Mouse (Mus musculus): Measurements from ENCODE around the gene Krcc1. TPM values are rescaled to one million over a fixed set of nuclear protein-coding genes. Genes with fewer than 3 reads are reported as not detected.
A peak's percentile ranks its signal among the peaks of the same experiment; 100 is the strongest.

Gene Krcc1
- total RNA-seq (2012; rRNA removed) = 16.7 and 18.7 TPM in 2 replicates
- total RNA-seq (2014; rRNA removed) = 40.2 and 42.0 TPM in 2 replicates
- 23.6 and 28.2 TPM in 2 replicates for polyA plus RNA-seq (2012; ENCODE audit: insufficient read length, low read depth)

DNA sequence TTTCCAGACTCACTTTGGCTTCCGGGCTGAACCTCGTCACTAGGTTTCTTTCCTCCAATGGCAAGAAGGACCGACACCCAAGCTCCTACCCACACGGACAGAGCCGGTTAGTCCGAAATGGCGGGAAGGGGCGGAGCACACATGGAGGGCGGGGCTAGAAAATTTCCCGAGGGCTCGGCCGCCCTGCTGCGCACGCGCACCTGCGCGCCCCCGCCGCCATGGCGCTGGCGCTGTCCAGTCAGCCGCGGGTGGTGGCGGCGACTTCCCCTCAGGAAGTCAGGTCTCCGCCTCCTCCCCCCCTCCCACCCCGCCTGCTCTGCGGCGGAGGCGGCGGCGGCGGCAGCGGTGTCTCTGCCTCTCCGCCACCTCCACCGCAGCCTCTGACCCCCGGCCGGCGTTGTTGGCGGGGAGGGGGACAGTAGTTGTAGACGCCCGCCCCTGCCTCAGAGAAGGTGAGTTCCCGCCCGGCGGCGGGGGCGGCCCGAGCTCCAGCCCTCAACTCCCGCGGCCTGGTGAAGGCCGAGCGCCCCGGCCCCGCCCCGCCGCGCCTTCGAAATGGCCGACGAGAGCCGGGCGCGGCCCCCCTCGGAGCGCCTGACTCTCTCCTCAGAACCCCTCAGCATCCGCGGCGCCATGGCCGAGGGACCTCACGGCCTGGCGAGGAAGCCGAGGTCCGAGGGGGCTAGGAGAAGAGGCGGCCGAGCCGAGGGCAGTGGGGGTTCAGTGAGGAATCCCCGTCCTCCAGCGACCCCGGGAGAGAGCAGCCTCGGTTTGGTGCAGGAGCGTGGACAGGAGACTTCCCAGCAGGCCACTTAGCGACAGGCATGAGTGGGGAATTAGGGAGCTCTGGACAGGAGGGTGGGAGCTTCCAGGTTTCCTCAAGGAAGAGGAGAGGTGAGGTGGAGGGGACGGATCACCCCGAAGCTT, at the start of gene Krcc1:
TSS of gene Krcc1 (plus strand) at position 289 of the 927 bp plus-strand sequence.
- dilution Hi-C loops (cut with MboI; ENCODE audit: extremely low pct_ligation_motif_present, extremely low pct_unique_long_range_greater_than_20kb, low sequenced_read_pairs) (no loop called here), in situ Hi-C loops (cut with MboI; ENCODE audit: low pct_ligation_motif_present, low pct_unique_long_range_greater_than_20kb, low sequenced_read_pairs) (no loop called here)
- TF ChIP-seq NRF1 (IDR thresholded peaks at IDR 0.05; ENCODE audit: low read depth, low read length) (peak; percentile 97), E2F4 (IDR thresholded peaks at IDR 0.05; ENCODE audit: insufficient replicate concordance, low read depth, low read length) (peak; percentile 80; the same call in 1 of the 2 replicates), MAZ (IDR thresholded peaks at IDR 0.05; ENCODE audit: low read depth, low read length) (peak; percentile 60; the same call in 1 of the 2 replicates), MAX (IDR thresholded peaks at IDR 0.05; ENCODE audit: low read length) (no peak), MYC (IDR thresholded peaks at IDR 0.05; ENCODE audit: low read depth, low read length) (no peak), PAX5 (IDR thresholded peaks at IDR 0.05; ENCODE audit: low read length) (no peak), UBTF (IDR thresholded peaks at IDR 0.05; ENCODE audit: low read depth, low read length) (no peak), TBP (conservative IDR thresholded peaks at IDR 0.05; ENCODE audit: low read depth, low read length) (peak; percentile 89), CHD2 (IDR thresholded peaks at IDR 0.05; ENCODE audit: low read length) (no peak), ETS1 (conservative IDR thresholded peaks at IDR 0.05; ENCODE audit: low read depth, low read length) (no peak), TCF12 (IDR thresholded peaks at IDR 0.05; ENCODE audit: low read depth, low read length) (no peak; the same call in 1 of the 2 replicates), MEF2A (IDR thresholded peaks at IDR 0.05; ENCODE audit: borderline replicate concordance, low read depth, low read length) (no peak), USF2 (conservative IDR thresholded peaks at IDR 0.05; ENCODE audit: low read depth, low read length) (no peak), ELF1 (IDR thresholded peaks at IDR 0.05; ENCODE audit: low read depth, low read length) (peak; percentile 76), KAT2A (IDR thresholded peaks at IDR 0.05; ENCODE audit: insufficient replicate concordance, low read length) (0 out of 2 replicates have a peak, but pooled peaks have one; percentile 43), IRF4 (IDR thresholded peaks at IDR 0.05; ENCODE audit: low read depth, low read length) (no peak), ZMIZ1 (IDR thresholded peaks at IDR 0.05; ENCODE audit: low read depth, low read length) (peak; percentile 32; the same call in 1 of the 2 replicates), HCFC1 (IDR thresholded peaks at IDR 0.05; ENCODE audit: low read depth, low read length) (peak; percentile 21; the same call in 1 of the 2 replicates), POLR2A (IDR thresholded peaks at IDR 0.05; ENCODE audit: low read depth, low read length) (peak; percentile 84; the same call in 1 of the 2 replicates)
- peak within 1 kb of the TSS; percentile 94 for H3K4me2 ChIP-seq (ENCODE audit: insufficient read depth, low read depth, poor library complexity, severe bottlenecking)
- peaks cover 0 to 3% of the 10 kb centered on the region in 2 experiments for H3K36me3 ChIP-seq (replicated peaks in 1 of 2; ENCODE audit: control insufficient read depth in 1 of 2, insufficient read depth in 1 of 2, low read length in 1 of 2)
- peaks cover 3 to 27% of the 10 kb centered on the region in 2 experiments; a peak in 3 of 4 replicates for H3K4me1 ChIP-seq (ENCODE audit: control insufficient read depth in 1 of 2, insufficient read depth in 2 of 2)
- peak within 1 kb of the TSS; percentile 87 for H3K27ac ChIP-seq (ENCODE audit: insufficient read depth, low read depth)
- peak within 1 kb of the TSS; percentile 94 for H3K9ac ChIP-seq (ENCODE audit: insufficient read depth, low read depth)
- no peaks in the 10 kb centered on the region for H3K27me3 ChIP-seq (replicated peaks)
- H3K4me3 ChIP-seq (replicated peaks in 1 of 3; ENCODE audit: low read depth in 2 of 3, low read length in 2 of 3, poor library complexity in 1 of 3) = peak within 1 kb of the TSS; percentile 73 to 99 (median 97)
- no peaks in the 10 kb centered on the region for H3K9me3 ChIP-seq (replicated peaks; ENCODE audit: low read length)
- peak; percentile 97 for DNase-seq (ENCODE audit: extremely low read depth)
- H3K79me2 ChIP-seq (replicated peaks; ENCODE audit: control insufficient read depth, extremely low read depth, insufficient read depth, poor library complexity, severe bottlenecking) = peaks cover 13% of the 10 kb centered on the region

All from CH12.LX (cell line).